Comparison of ENCODE assay signal across 13 mouse cellular contexts in genomic region chr8:120496478-120496877, GRCm38 (mm10).
DNase-seq lines count a peak whose midpoint lies in the region; ATAC-seq and TF ChIP-seq lines count a peak whose summit lies in the region.
"Had no signal": no experiment of that assay in that cellular context is flagged by ENCODE, and none has a peak within 500 bp of the region (broad histone marks: within the 10 kb centered on the region; RNA-seq: fewer than 3 reads in every experiment).

No protein-coding gene starts in this region.

- TF ChIP-seq CTCF in liver, postnatal 0 days (IDR thresholded peaks at IDR 0.05; ENCODE audit: low read depth) = no peak
- no peak for TF ChIP-seq CTCF in MEL (IDR thresholded peaks at IDR 0.05 in 2 of 3, conservative IDR thresholded peaks at IDR 0.05 in 1 of 3; ENCODE audit: control insufficient read depth in 1 of 3, insufficient read depth in 1 of 3, low read depth in 2 of 3, low read length in 3 of 3, poor library complexity in 1 of 3, severe bottlenecking in 1 of 3)
- TF ChIP-seq CTCF in liver, embryonic 14.5 days (IDR thresholded peaks at IDR 0.05; ENCODE audit: low read depth) = no peak

- no peaks in the 10 kb centered on the region for H3K27me3 ChIP-seq in forebrain, embryonic 15.5 days
- no peaks in the 10 kb centered on the region for H3K27me3 ChIP-seq in forebrain, embryonic 16.5 days (replicated peaks; ENCODE audit: control insufficient read depth, insufficient read depth, low read length)
- no peaks in the 10 kb centered on the region for H3K27me3 ChIP-seq in liver, embryonic 12.5 days (replicated peaks)
- H3K27me3 ChIP-seq in liver, postnatal 0 days (ENCODE audit: insufficient read depth, low read length) = no peaks in the 10 kb centered on the region
- no peaks in the 10 kb centered on the region for H3K27me3 ChIP-seq in MEL (ENCODE audit: control insufficient read depth in 1 of 2, insufficient read depth in 2 of 2, low read length in 2 of 2)
- no peaks in the 10 kb centered on the region for H3K27me3 ChIP-seq in liver, embryonic 14.5 days (ENCODE audit: control insufficient read depth, insufficient read depth, low read length)

- H3K4me1 ChIP-seq in forebrain, embryonic 15.5 days = peaks cover 94% of the 10 kb centered on the region
- H3K4me1 ChIP-seq in forebrain, embryonic 16.5 days (replicated peaks; ENCODE audit: control insufficient read depth, insufficient read depth, low read length) = peaks cover 91% of the 10 kb centered on the region
- peaks cover 100% of the 10 kb centered on the region for H3K4me1 ChIP-seq in liver, embryonic 12.5 days
- peaks cover 95% of the 10 kb centered on the region for H3K4me1 ChIP-seq in liver, postnatal 0 days (ENCODE audit: insufficient read depth)
- H3K4me1 ChIP-seq in MEL (ENCODE audit: control insufficient read depth in 1 of 2, insufficient read depth in 2 of 2, low read length in 2 of 2) = peaks cover 16 to 70% of the 10 kb centered on the region in 2 experiments
- peaks cover 71 to 76% of the 10 kb centered on the region in 2 experiments for H3K4me1 ChIP-seq in liver, embryonic 14.5 days (replicated peaks; ENCODE audit: control insufficient read depth in 2 of 2, insufficient read depth in 2 of 2, low read length in 1 of 2)

- no peak for TF ChIP-seq RAD21 in MEL (IDR thresholded peaks at IDR 0.05; ENCODE audit: low read depth, low read length)

- 96% methylated on average over 15 of the region's 15 CpGs for WGBS in forebrain, embryonic 15.5 days
- WGBS in forebrain, embryonic 16.5 days = 98% methylated on average over 15 of the region's 15 CpGs
- WGBS in liver, embryonic 12.5 days (ENCODE audit: insufficient replicate concordance) = 90% methylated on average over 15 of the region's 15 CpGs
- WGBS in liver, postnatal 0 days (ENCODE audit: insufficient replicate concordance) = 93% methylated on average over 15 of the region's 15 CpGs
- WGBS in liver, embryonic 14.5 days (ENCODE audit: insufficient replicate concordance) = 90% methylated on average over 15 of the region's 15 CpGs

- H3K9me3 ChIP-seq in forebrain, embryonic 15.5 days = no peaks in the 10 kb centered on the region
- H3K9me3 ChIP-seq in forebrain, embryonic 16.5 days (ENCODE audit: control insufficient read depth, low read length) = no peaks in the 10 kb centered on the region
- H3K9me3 ChIP-seq in liver, embryonic 12.5 days (replicated peaks) = no peaks in the 10 kb centered on the region
- H3K9me3 ChIP-seq in liver, postnatal 0 days (ENCODE audit: low read length) = no peaks in the 10 kb centered on the region
- H3K9me3 ChIP-seq in MEL (replicated peaks; ENCODE audit: insufficient read depth, low read length) = no peaks in the 10 kb centered on the region
- H3K9me3 ChIP-seq in liver, embryonic 14.5 days (ENCODE audit: control insufficient read depth, low read length) = no peaks in the 10 kb centered on the region
- H3K9me3 ChIP-seq: limb, embryonic 13.5 days had no signal

- H3K4me2 ChIP-seq in forebrain, embryonic 15.5 days (replicated peaks) = no peak overlapping the region
- no peak overlapping the region for H3K4me2 ChIP-seq in forebrain, embryonic 16.5 days (ENCODE audit: low read length)
- H3K4me2 ChIP-seq in liver, embryonic 12.5 days = peak overlapping the region; percentile 85
- H3K4me2 ChIP-seq in liver, postnatal 0 days (ENCODE audit: low read depth, low read length) = no peak overlapping the region
- H3K4me2 ChIP-seq in liver, embryonic 14.5 days (ENCODE audit: low read depth) = peak overlapping the region; percentile 85
- H3K4me2 ChIP-seq: limb, embryonic 13.5 days had no signal

- no peak overlapping the region for H3K4me3 ChIP-seq in forebrain, embryonic 15.5 days
- H3K4me3 ChIP-seq in forebrain, embryonic 16.5 days (replicated peaks; ENCODE audit: low read length) = no peak overlapping the region
- no peak overlapping the region for H3K4me3 ChIP-seq in liver, embryonic 12.5 days
- H3K4me3 ChIP-seq in liver, postnatal 0 days (ENCODE audit: low read depth, low read length) = no peak overlapping the region
- peak overlapping the region in 1 of 2 experiments; percentile 3; a peak in 2 of 4 replicates for H3K4me3 ChIP-seq in MEL (ENCODE audit: control insufficient read depth in 1 of 2, insufficient read depth in 1 of 2, low read depth in 2 of 2, low read length in 2 of 2)
- H3K4me3 ChIP-seq in liver, embryonic 14.5 days (ENCODE audit: insufficient read depth in 1 of 2, low read depth in 2 of 2, low read length in 2 of 2) = no peak overlapping the region
- H3K4me3 ChIP-seq: layer of hippocampus, adult 2 months; limb, embryonic 13.5 days had no signal

- no peak for DNase-seq in liver, postnatal 0 days
- DNase-seq in MEL (ENCODE audit: low read depth, low spot score) = no peak
- no peak for DNase-seq in liver, embryonic 14.5 days (ENCODE audit: low read depth in 3 of 3, low spot score in 3 of 3)
- DNase-seq in layer of hippocampus, adult 9-10 months (ENCODE audit: low spot score) = no peak
- DNase-seq: adrenal gland, postnatal 25 days; cerebellum, postnatal 25 days; gastrocnemius, postnatal 10 days; thymus, adult 18-20 months had no signal

- no peak for ATAC-seq in forebrain, embryonic 15.5 days (replicated peaks)
- ATAC-seq in forebrain, embryonic 16.5 days = no peak
- ATAC-seq in liver, embryonic 12.5 days = no peak
- no peak for ATAC-seq in liver, postnatal 0 days
- ATAC-seq in liver, embryonic 14.5 days (ENCODE audit: insufficient read depth) = no peak

- H3K79me2 ChIP-seq in MEL (ENCODE audit: control insufficient read depth, insufficient read depth, low read length, poor library complexity) = peaks cover 100% of the 10 kb centered on the region

- TF ChIP-seq EP300 in liver, postnatal 0 days (IDR thresholded peaks at IDR 0.05; ENCODE audit: low read depth) = no peak
- TF ChIP-seq EP300 in MEL (IDR thresholded peaks at IDR 0.05; ENCODE audit: low read depth in 1 of 2, low read length in 2 of 2) = no peak
- no peak for TF ChIP-seq EP300 in liver, embryonic 14.5 days (IDR thresholded peaks at IDR 0.05; ENCODE audit: low read depth)

- H3K9ac ChIP-seq in forebrain, embryonic 15.5 days (replicated peaks) = no peak overlapping the region
- no peak overlapping the region for H3K9ac ChIP-seq in forebrain, embryonic 16.5 days (replicated peaks; ENCODE audit: low read depth, low read length)
- 0 out of 2 replicates have a peak overlapping the region, but pooled peaks have one; percentile 66 for H3K9ac ChIP-seq in liver, embryonic 12.5 days
- H3K9ac ChIP-seq in liver, postnatal 0 days (replicated peaks) = no peak overlapping the region
- H3K9ac ChIP-seq in MEL (ENCODE audit: control insufficient read depth, low read depth, low read length, poor library complexity, severe bottlenecking) = peak overlapping the region; percentile 50
- H3K9ac ChIP-seq in liver, embryonic 14.5 days (replicated peaks) = no peak overlapping the region; the same call in 1 of the 2 replicates
- H3K9ac ChIP-seq: limb, embryonic 13.5 days had no signal

- peak overlapping the region; percentile 63; the same call in 1 of the 2 replicates for H3K27ac ChIP-seq in forebrain, embryonic 15.5 days (replicated peaks)
- no peak overlapping the region for H3K27ac ChIP-seq in forebrain, embryonic 16.5 days (ENCODE audit: low read length)
- H3K27ac ChIP-seq in liver, embryonic 12.5 days = peak overlapping the region; percentile 100
- H3K27ac ChIP-seq in liver, postnatal 0 days (ENCODE audit: low read depth) = no peak overlapping the region
- H3K27ac ChIP-seq in MEL (ENCODE audit: control insufficient read depth, low read depth, low read length) = peak overlapping the region; percentile 60
- H3K27ac ChIP-seq in liver, embryonic 14.5 days = peak overlapping the region; percentile 70
- H3K27ac ChIP-seq: limb, embryonic 13.5 days had no signal

- no peak for TF ChIP-seq POLR2A in MEL (IDR thresholded peaks at IDR 0.05; ENCODE audit: control insufficient read depth in 1 of 2, insufficient read depth in 1 of 2, low read depth in 1 of 2, low read length in 2 of 2, poor library complexity in 1 of 2)

- no peaks in the 10 kb centered on the region for H3K36me3 ChIP-seq in forebrain, embryonic 15.5 days
- H3K36me3 ChIP-seq in forebrain, embryonic 16.5 days (ENCODE audit: control insufficient read depth, insufficient read depth) = no peaks in the 10 kb centered on the region
- peaks cover 32% of the 10 kb centered on the region for H3K36me3 ChIP-seq in liver, embryonic 12.5 days
- H3K36me3 ChIP-seq in liver, postnatal 0 days (replicated peaks; ENCODE audit: insufficient read depth, low read length) = no peaks in the 10 kb centered on the region
- peaks cover 0 to 58% of the 10 kb centered on the region in 2 experiments; a peak in 3 of 4 replicates for H3K36me3 ChIP-seq in MEL (ENCODE audit: control insufficient read depth in 1 of 2, insufficient read depth in 2 of 2, low read length in 2 of 2)
- H3K36me3 ChIP-seq in liver, embryonic 14.5 days (replicated peaks; ENCODE audit: control insufficient read depth, insufficient read depth, low read depth) = 0 out of 2 replicates have a peak, but pooled peaks cover under 1% of the 10 kb centered on the region
- H3K36me3 ChIP-seq: limb, embryonic 13.5 days had no signal

TF ChIP-seq in MEL, 35 proteins besides CTCF, POLR2A, EP300 and RAD21:
- no peak for TF ChIP-seq ELF1 (IDR thresholded peaks at IDR 0.05; ENCODE audit: low read depth, low read length)
- no peak for TF ChIP-seq MAX (IDR thresholded peaks at IDR 0.05; ENCODE audit: low read length)
- TF ChIP-seq NELFE (IDR thresholded peaks at IDR 0.05; ENCODE audit: low read depth, low read length) = no peak
- no peak for TF ChIP-seq SIN3A (IDR thresholded peaks at IDR 0.05; ENCODE audit: low read length)
- no peak for TF ChIP-seq ZKSCAN1 (IDR thresholded peaks at IDR 0.05; ENCODE audit: low read depth, low read length)
- no peak for TF ChIP-seq GATA1 (IDR thresholded peaks at IDR 0.05; ENCODE audit: low read depth, low read length)
- TF ChIP-seq ZNF384 (IDR thresholded peaks at IDR 0.05; ENCODE audit: low read depth, low read length) = no peak
- TF ChIP-seq MAFK (IDR thresholded peaks at IDR 0.05; ENCODE audit: borderline replicate concordance, low read depth, low read length) = no peak
- TF ChIP-seq TCF12 (IDR thresholded peaks at IDR 0.05; ENCODE audit: low read depth, low read length) = no peak
- TF ChIP-seq MYC (IDR thresholded peaks at IDR 0.05; ENCODE audit: low read depth, low read length) = no peak
- no peak for TF ChIP-seq USF2 (IDR thresholded peaks at IDR 0.05; ENCODE audit: borderline replicate concordance in 1 of 2, insufficient read depth in 1 of 2, low read depth in 1 of 2, low read length in 2 of 2)
- TF ChIP-seq MAZ (IDR thresholded peaks at IDR 0.05; ENCODE audit: low read depth, low read length) = no peak
- no peak for TF ChIP-seq NRF1 (IDR thresholded peaks at IDR 0.05; ENCODE audit: insufficient read depth, low read depth, low read length, poor library complexity, severe bottlenecking)
- no peak for TF ChIP-seq RCOR1 (IDR thresholded peaks at IDR 0.05; ENCODE audit: low read depth, low read length)
- TF ChIP-seq ZC3H11A (IDR thresholded peaks at IDR 0.05; ENCODE audit: low read depth, low read length) = no peak
- no peak for TF ChIP-seq GABPA (IDR thresholded peaks at IDR 0.05; ENCODE audit: low read depth, low read length)
- no peak for TF ChIP-seq POLR2AphosphoS5 (IDR thresholded peaks at IDR 0.05; ENCODE audit: borderline replicate concordance, low read depth, low read length)

Comparison
In these comparisons a context has a peak if more than half of its experiments do, and no peak if none do; other contexts are left out.
1. H3K27ac ChIP-seq: peak in forebrain, embryonic 15.5 days (single experiment), liver, embryonic 12.5 days (single experiment), MEL (single experiment) and liver, embryonic 14.5 days (single experiment); none in forebrain, embryonic 16.5 days (single experiment) and liver, postnatal 0 days (single experiment).
2. H3K4me2 ChIP-seq: peak in liver, embryonic 12.5 days (single experiment) and liver, embryonic 14.5 days (single experiment); none in forebrain, embryonic 15.5 days (single experiment), forebrain, embryonic 16.5 days (single experiment) and liver, postnatal 0 days (single experiment).
3. H3K9ac ChIP-seq: peak in liver, embryonic 12.5 days (single experiment) and MEL (single experiment); none in forebrain, embryonic 15.5 days (single experiment), forebrain, embryonic 16.5 days (single experiment), liver, postnatal 0 days (single experiment) and liver, embryonic 14.5 days (single experiment).